Mouse (Mus musculus) liver, embryonic 14.5 days (tissue): ENCODE measurements at regions not wholly inside any gene's neighbourhood (a gene's known extent, or its start where the extent isn't known, plus 50 kb on each side); places are given as distances from the start of the nearest gene placed in this dataset.
"Not testable (repeated sequence)": the region's sequence is repeated elsewhere in the genome, so short reads cannot be mapped to it uniquely, and the experiment has no call there.

Experiments used
- ATAC-seq: fragments of 200-750 bp; cut with Nextera tagmentation; 2 replicates; pipeline ENCODE4 v1.8.0; 2017; ENCODE audit warnings: moderate number of reproducible peaks, mild to moderate bottlenecking, moderate library complexity; ENCODE audit not compliant: insufficient read depth
- DNase-seq, 3 experiments: peaks; one replicate each; pipeline ENCODE4 v3.0.0-alpha.2; 2012 to 2013; ENCODE audit warnings: low read depth in 3 of 3, low spot score in 3 of 3
- H3K27ac ChIP-seq: fragments of 300-500 bp; sonication (generic); 2 replicates; pipeline ENCODE4 v1.5.1; 2014; ENCODE audit warnings: moderate library complexity, mild to moderate bottlenecking, control low read depth, inconsistent platforms
- H3K27me3 ChIP-seq: fragments of 300-500 bp; sonication (generic); 2 replicates; pipeline ENCODE4 v1.6.1; 2014; ENCODE audit warnings: mild to moderate bottlenecking, low read length, moderate library complexity; ENCODE audit not compliant: control insufficient read depth, insufficient read depth
- H3K36me3 ChIP-seq: fragments of 300-500 bp; sonication (generic); replicated peaks from 2 replicates; pipeline ENCODE4 v1.6.1; 2014; ENCODE audit warnings: low read depth; ENCODE audit not compliant: control insufficient read depth, insufficient read depth
- H3K4me1 ChIP-seq, 2 experiments: fragments of 200-500 bp in 1 of 2; fragments of 300-500 bp in 1 of 2; sonication (generic) in 1 of 2; replicated peaks; 2 replicates each; pipeline ENCODE4 v1.6.1; 2012 to 2014; ENCODE audit warnings: antibody characterized with exemption in 1 of 2, inconsistent platforms in 1 of 2, low read length in 1 of 2; ENCODE audit not compliant: control insufficient read depth in 2 of 2, insufficient read depth in 2 of 2
- H3K4me2 ChIP-seq: fragments of 300-500 bp; sonication (generic); 2 replicates; pipeline ENCODE4 v1.6.1; 2014; ENCODE audit warnings: low read depth, mild to moderate bottlenecking, control low read depth, moderate library complexity
- H3K4me3 ChIP-seq, 2 experiments: fragments of 200-500 bp in 1 of 2; fragments of 300-500 bp in 1 of 2; sonication (generic) in 1 of 2; 2 replicates each; pipeline ENCODE4 v1.5.1; 2012 to 2014; ENCODE audit warnings: low read depth in 2 of 2, low read length in 2 of 2, mild to moderate bottlenecking in 2 of 2, control low read depth in 1 of 2, inconsistent platforms in 1 of 2, moderate library complexity in 1 of 2; ENCODE audit not compliant: insufficient read depth in 1 of 2
- H3K9ac ChIP-seq: fragments of 300-500 bp; sonication (generic); replicated peaks from 2 replicates; pipeline ENCODE4 v1.6.1; 2014; ENCODE audit warnings: mild to moderate bottlenecking, control low read depth, moderate library complexity
- H3K9me3 ChIP-seq: fragments of 300-500 bp; sonication (generic); 2 replicates; pipeline ENCODE4 v1.6.1; 2016; ENCODE audit warnings: low read length, mixed read lengths; ENCODE audit not compliant: control insufficient read depth
- CTCF ChIP-seq: IDR thresholded peaks from 2 replicates; pipeline ENCODE4 v1.5.1; 2016; ENCODE audit warnings: antibody characterized with exemption, low read depth, control low read depth
- EP300 ChIP-seq: IDR thresholded peaks from 2 replicates; pipeline ENCODE4 v1.6.1; 2016; ENCODE audit warnings: antibody characterized with exemption, low read depth
- WGBS: fragments of 180-500 bp; shearing (Covaris S2); extraction: QIAGEN DNeasy Blood & Tissue Kit; methylation state at CpG from one replicate; pipeline ENCODE4 v1.1.7; 2014; ENCODE audit not compliant: insufficient replicate concordance; 5-methylcytosine and 5-hydroxymethylcytosine counted together

GRCm38 (mm10) chr1:35890500-35890900, 177.7 kb upstream of the Hs6st1 start:
- 46% methylated on average over 15 of the region's 15 CpGs for WGBS
- Histone ChIP-seq H3K4me1 (0 out of 4 replicates have a peak, but pooled peaks cover 0 to 2% of the 10 kb centered on the region in 2 experiments), H3K4me3 (no peak overlapping the region), H3K27me3 (no peaks in the 10 kb centered on the region), H3K36me3 (no peaks in the 10 kb centered on the region), H3K4me2 (no peak overlapping the region), H3K9ac (no peak overlapping the region), H3K27ac (no peak overlapping the region), H3K9me3 (no peaks in the 10 kb centered on the region)
- DNase-seq = no peak
- ATAC-seq = no peak
- TF ChIP-seq EP300 = no peak
- TF ChIP-seq CTCF = no peak

GRCm38 (mm10) chr1:35899536-35899935, 168.7 kb upstream of the Hs6st1 start:
- no peak overlapping the region for H3K27ac ChIP-seq
- no peak overlapping the region for H3K4me3 ChIP-seq
- ATAC-seq (no peak), DNase-seq (no peak)
- H3K4me2 ChIP-seq = no peak overlapping the region
- H3K9me3 ChIP-seq = no peaks in the 10 kb centered on the region
- TF ChIP-seq CTCF (no peak), EP300 (no peak)
- WGBS = 23% methylated on average over 1 of the region's 1 CpGs
- no peaks in the 10 kb centered on the region for H3K36me3 ChIP-seq
- no peak overlapping the region for H3K9ac ChIP-seq
- H3K4me1 ChIP-seq = no peaks in the 10 kb centered on the region
- no peaks in the 10 kb centered on the region for H3K27me3 ChIP-seq

- TF ChIP-seq EP300 (no peak), CTCF (no peak)
- H3K4me2 ChIP-seq = no peak overlapping the region
- H3K9me3 ChIP-seq = no peaks in the 10 kb centered on the region; the same call in 1 of the 2 replicates
- H3K9ac ChIP-seq = no peak overlapping the region
- no peaks in the 10 kb centered on the region for H3K27me3 ChIP-seq
- H3K4me1 ChIP-seq = no peaks in the 10 kb centered on the region
- DNase-seq (no peak), ATAC-seq (no peak)
- no peaks in the 10 kb centered on the region for H3K36me3 ChIP-seq
- WGBS = 72% methylated on average over 9 of the region's 9 CpGs
- H3K27ac ChIP-seq = no peak overlapping the region
- H3K4me3 ChIP-seq = no peak overlapping the region
These were observed 164.1 kb upstream of the Hs6st1 start for GRCm38 (mm10) chr1:35904001-35904547.

GRCm38 (mm10) chr1:35913551-35913950, 154.6 kb upstream of the Hs6st1 start:
- Histone ChIP-seq H3K4me2 (no peak overlapping the region), H3K36me3 (no peaks in the 10 kb centered on the region), H3K4me1 (no peaks in the 10 kb centered on the region), H3K9ac (no peak overlapping the region), H3K4me3 (no peak overlapping the region), H3K9me3 (no peaks in the 10 kb centered on the region), H3K27ac (no peak overlapping the region), H3K27me3 (no peaks in the 10 kb centered on the region)
- DNase-seq (no peak), ATAC-seq (no peak)
- 74% methylated on average over 4 of the region's 4 CpGs for WGBS
- no peak for TF ChIP-seq EP300

GRCm38 (mm10) chr1:35914175-35914574, 154.0 kb upstream of the Hs6st1 start:
- DNase-seq, H3K4me3 ChIP-seq, H3K4me2 ChIP-seq, H3K9me3 ChIP-seq, H3K4me1 ChIP-seq, H3K9ac ChIP-seq, ATAC-seq, H3K27ac ChIP-seq, H3K36me3 ChIP-seq, H3K27me3 ChIP-seq: not testable (repeated sequence)
- 72% methylated on average over 8 of the region's 8 CpGs for WGBS
